Mouse (Mus musculus): ENCODE measurements around the gene Pfas. TPM values are rescaled to one million over a fixed set of nuclear protein-coding genes. Genes with fewer than 3 reads are reported as not detected.

The Pfas gene
- polyA plus RNA-seq, 1 experiment from 2014 or later = 15.5 TPM

Small RNA genes within 50 kb of the gene (microRNA-seq; reads per million reads assigned to microRNA genes)
- 4.7 reads per million, percentile 18 among the genes with 10 or more reads in this experiment for gene Mir3062

Other genes starting within 250 kb of the Pfas start
- gene Ndel1, start 136.6 kb downstream of the Pfas start, polyA plus RNA-seq (2015; fragmentation: Nextera tagmentation; extraction: Ambion mirVana) = 111 and 115 TPM in 2 replicates
- not detected in 2 replicates for gene Rnf222, start 119.9 kb downstream of the Pfas start, polyA plus RNA-seq (2015; fragmentation: Nextera tagmentation; extraction: Ambion mirVana)
- gene Rpl26, start 106.9 kb downstream of the Pfas start, polyA plus RNA-seq (2015; fragmentation: Nextera tagmentation; extraction: Ambion mirVana) = 597 and 626 TPM in 2 replicates
- gene Odf4, start 81.4 kb downstream of the Pfas start, polyA plus RNA-seq (2015; fragmentation: Nextera tagmentation; extraction: Ambion mirVana) = 0.64 and 1.3 TPM in 2 replicates
- 23.2 and 27.3 TPM in 2 replicates for gene Arhgef15, start 51.0 kb downstream of the Pfas start, polyA plus RNA-seq (2015; fragmentation: Nextera tagmentation; extraction: Ambion mirVana)
- 1.9 and 2.1 TPM in 2 replicates for gene Slc25a35, start 40.3 kb downstream of the Pfas start, polyA plus RNA-seq (2015; fragmentation: Nextera tagmentation; extraction: Ambion mirVana)
- gene Rangrf, start 33.3 kb downstream of the Pfas start, polyA plus RNA-seq (2015; fragmentation: Nextera tagmentation; extraction: Ambion mirVana) = 33.7 and 33.9 TPM in 2 replicates
- gene Ctc1, start 7.5 kb upstream of the Pfas start, polyA plus RNA-seq (2015; fragmentation: Nextera tagmentation; extraction: Ambion mirVana) = 53.4 and 55.0 TPM in 2 replicates
- gene Aurkb, start 37.2 kb upstream of the Pfas start, polyA plus RNA-seq (2015; fragmentation: Nextera tagmentation; extraction: Ambion mirVana) = 15.6 and 47.4 TPM in 2 replicates
- 20.6 and 24.0 TPM in 2 replicates for gene Borcs6, start 51.3 kb upstream of the Pfas start, polyA plus RNA-seq (2015; fragmentation: Nextera tagmentation; extraction: Ambion mirVana)
- gene Tmem107, start 62.3 kb upstream of the Pfas start, polyA plus RNA-seq (2015; fragmentation: Nextera tagmentation; extraction: Ambion mirVana) = 33.3 and 39.2 TPM in 2 replicates
- 347 and 355 TPM in 2 replicates for gene Vamp2, start 80.0 kb upstream of the Pfas start, polyA plus RNA-seq (2015; fragmentation: Nextera tagmentation; extraction: Ambion mirVana)
- gene Per1, start 86.8 kb upstream of the Pfas start, polyA plus RNA-seq (2015; fragmentation: Nextera tagmentation; extraction: Ambion mirVana) = 10.0 and 11.9 TPM in 2 replicates
- gene Hes7, start 111.9 kb upstream of the Pfas start, polyA plus RNA-seq (2015; fragmentation: Nextera tagmentation; extraction: Ambion mirVana) = 0.68 and 1.0 TPM in 2 replicates
- gene 9130213A22Rik, start 114.1 kb upstream of the Pfas start, polyA plus RNA-seq (2015; fragmentation: Nextera tagmentation; extraction: Ambion mirVana) = 0.63 TPM in 2 replicates
- 4.3 and 6.1 TPM in 2 replicates for gene Aloxe3, start 117.4 kb upstream of the Pfas start, polyA plus RNA-seq (2015; fragmentation: Nextera tagmentation; extraction: Ambion mirVana)
- 0.95 and 1.0 TPM in 2 replicates for gene Alox12b, start 148.5 kb upstream of the Pfas start, polyA plus RNA-seq (2015; fragmentation: Nextera tagmentation; extraction: Ambion mirVana)
- gene Alox8, start 189.4 kb upstream of the Pfas start, polyA plus RNA-seq (2015; fragmentation: Nextera tagmentation; extraction: Ambion mirVana) = 0.36 TPM in 2 replicates
- 0.38 and 0.46 TPM in 2 replicates for gene Gucy2e, start 228.6 kb upstream of the Pfas start, polyA plus RNA-seq (2015; fragmentation: Nextera tagmentation; extraction: Ambion mirVana)